7 mouse cellular contexts compared by ENCODE assay signal in genomic region chr10:7492384-7492783, GRCm38 (mm10). TPM values are rescaled to one million over a fixed set of nuclear protein-coding genes. Genes with fewer than 3 reads are reported as not detected.
DNase-seq lines count a peak whose midpoint lies in the region; ATAC-seq and TF ChIP-seq lines count a peak whose summit lies in the region.
"Not testable (repeated sequence)": the region's sequence is repeated elsewhere in the genome, so short reads cannot be mapped to it uniquely, and the experiment has no call there.

No protein-coding gene starts in this region.

- not testable (repeated sequence) for H3K4me3 ChIP-seq in forebrain, postnatal 0 days (ENCODE audit: low read depth, low read length); neural tube, embryonic 11.5 days (ENCODE audit: low read depth, low read length)
- H3K4me3 ChIP-seq in hindbrain, embryonic 10.5 days: peak overlapping the region; percentile 32
- peak overlapping the region; percentile 18; the same call in 1 of the 2 replicates for H3K4me3 ChIP-seq in kidney, embryonic 16.5 days (ENCODE audit: low read length)

- H3K27ac ChIP-seq in forebrain, postnatal 0 days (ENCODE audit: low read depth, low read length); hindbrain, embryonic 10.5 days; kidney, embryonic 16.5 days (ENCODE audit: low read length); neural tube, embryonic 11.5 days (ENCODE audit: low read depth, low read length): not testable (repeated sequence)

- H3K27me3 ChIP-seq in forebrain, postnatal 0 days (ENCODE audit: insufficient read depth, low read length); kidney, embryonic 16.5 days (ENCODE audit: insufficient read depth, low read length); neural tube, embryonic 11.5 days (ENCODE audit: control insufficient read depth, insufficient read depth, low read length): not testable (repeated sequence)
- peaks cover 20% of the 10 kb centered on the region for H3K27me3 ChIP-seq in hindbrain, embryonic 10.5 days (ENCODE audit: insufficient read depth, poor library complexity, severe bottlenecking)

- H3K36me3 ChIP-seq in forebrain, postnatal 0 days (ENCODE audit: insufficient read depth); hindbrain, embryonic 10.5 days; kidney, embryonic 16.5 days (ENCODE audit: insufficient read depth, low read length); neural tube, embryonic 11.5 days (ENCODE audit: control insufficient read depth, insufficient read depth, low read length): not testable (repeated sequence)

- WGBS in forebrain, postnatal 0 days: 7% methylated on average over 10 of the region's 10 CpGs
- 5% methylated on average over 10 of the region's 10 CpGs for WGBS in hindbrain, embryonic 10.5 days
- WGBS in kidney, embryonic 16.5 days: 10% methylated on average over 10 of the region's 10 CpGs
- 4% methylated on average over 10 of the region's 10 CpGs for WGBS in neural tube, embryonic 11.5 days

- not testable (repeated sequence) for H3K9me3 ChIP-seq in forebrain, postnatal 0 days (ENCODE audit: low read length); hindbrain, embryonic 10.5 days; kidney, embryonic 16.5 days (ENCODE audit: low read length); neural tube, embryonic 11.5 days (ENCODE audit: control insufficient read depth, low read length)

- DNase-seq in embryo, embryonic 11 days: peak; percentile 24
- not testable (repeated sequence) for DNase-seq in forebrain, postnatal 0 days; neural tube, embryonic 11.5 days (ENCODE audit: low spot score)
- DNase-seq in hindbrain, embryonic 10.5 days (ENCODE audit: low spot score): peak; percentile 11
- DNase-seq in lung, postnatal 10 days: peak; percentile 22

- ATAC-seq in activated CD4-positive, CD25-positive, alpha-beta regulatory T cell, adult 4 months: peak; percentile 23
- ATAC-seq in forebrain, postnatal 0 days; neural tube, embryonic 11.5 days (ENCODE audit: insufficient read depth, low FRiP score, low TSS enrichment): not testable (repeated sequence)
- 0 out of 2 replicates have a peak, but pooled peaks have one; percentile 23 for ATAC-seq in kidney, embryonic 16.5 days (ENCODE audit: low FRiP score, low TSS enrichment)

- not testable (repeated sequence) for H3K9ac ChIP-seq in forebrain, postnatal 0 days; kidney, embryonic 16.5 days (replicated peaks; ENCODE audit: low read length); neural tube, embryonic 11.5 days (ENCODE audit: low read length)

- H3K4me2 ChIP-seq in forebrain, postnatal 0 days (ENCODE audit: low read depth): 0 out of 2 replicates have a peak overlapping the region, but pooled peaks have one; percentile 8
- peak overlapping the region; percentile 48 for H3K4me2 ChIP-seq in kidney, embryonic 16.5 days (replicated peaks; ENCODE audit: low read depth, low read length)
- peak overlapping the region; percentile 9; the same call in 1 of the 2 replicates for H3K4me2 ChIP-seq in neural tube, embryonic 11.5 days (ENCODE audit: low read depth)

- TF ChIP-seq CTCF in forebrain, postnatal 0 days (IDR thresholded peaks at IDR 0.05; ENCODE audit: low read depth): not testable (repeated sequence)

- not testable (repeated sequence) for H3K4me1 ChIP-seq in forebrain, postnatal 0 days (ENCODE audit: insufficient read depth); hindbrain, embryonic 10.5 days (replicated peaks); kidney, embryonic 16.5 days (ENCODE audit: insufficient read depth, low read length); neural tube, embryonic 11.5 days (ENCODE audit: control insufficient read depth, insufficient read depth, low read length)

RNA-seq across cellular contexts. Expression of gene Ulbp1, which starts 18.9 kb away (rescaled TPM):
- 1 to 10 TPM; 8.4 to 8.9 TPM for polyA plus RNA-seq in activated CD4-positive, CD25-positive, alpha-beta regulatory T cell, adult 4 months (2017; shearing (Covaris generic))
- total RNA-seq in forebrain, postnatal 0 days (2014; rRNA removed): 0.54 and 3.5 TPM in 2 replicates
- 0.17 and 0.18 TPM in 2 replicates for polyA plus RNA-seq in forebrain, postnatal 0 days (2015; fragmentation: Nextera tagmentation; extraction: Ambion mirVana)
- polyA plus RNA-seq in hindbrain, embryonic 10.5 days (2016; fragmentation: Nextera tagmentation; extraction: Ambion mirVana): 0.59 and 1.1 TPM in 2 replicates
- polyA plus RNA-seq in kidney, embryonic 16.5 days (2015; fragmentation: Nextera tagmentation; extraction: Ambion mirVana): 2.5 and 3.6 TPM in 2 replicates
- 1.1 and 1.5 TPM in 2 replicates for polyA plus RNA-seq in neural tube, embryonic 11.5 days (2014; fragmentation: Nextera tagmentation; extraction: Ambion mirVana)
